Mouse (Mus musculus) CD4-positive naive resting alpha-beta T cell, adult 57 days (primary cell): ENCODE results near the gene Olfr1196. TPM values are rescaled to one million over a fixed set of nuclear protein-coding genes. Genes with fewer than 3 reads are reported as not detected.

ENCODE experiments used
- total RNA-seq: library from RNA; stranded (reverse); gene quantifications from one replicate; pipeline ENCODE4 v1.2.4, GENCODE M21; 2023

The Olfr1196 gene
- not detected for total RNA-seq

DNA sequence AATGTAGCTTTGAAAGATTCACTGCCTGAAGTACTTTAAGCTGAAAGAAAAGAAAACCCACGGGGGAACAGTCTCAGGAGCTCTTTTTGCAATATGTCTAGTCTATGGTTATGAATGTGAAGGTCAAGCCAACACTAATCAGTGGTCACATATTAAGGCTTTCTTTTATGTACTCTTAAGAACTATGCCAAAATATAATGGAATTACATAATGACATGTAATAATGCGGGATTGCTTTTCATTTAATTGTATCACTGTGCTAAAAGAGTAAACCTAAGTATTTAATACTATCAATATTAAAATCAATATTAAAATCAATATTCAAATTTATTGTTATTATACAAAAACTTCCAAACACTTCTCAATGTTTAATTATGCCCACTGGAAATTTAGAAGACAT, at the start of gene Olfr1196:
Gene Olfr1196 (minus strand): TSS at position 101 of the 400 bp plus-strand sequence.

DNA sequence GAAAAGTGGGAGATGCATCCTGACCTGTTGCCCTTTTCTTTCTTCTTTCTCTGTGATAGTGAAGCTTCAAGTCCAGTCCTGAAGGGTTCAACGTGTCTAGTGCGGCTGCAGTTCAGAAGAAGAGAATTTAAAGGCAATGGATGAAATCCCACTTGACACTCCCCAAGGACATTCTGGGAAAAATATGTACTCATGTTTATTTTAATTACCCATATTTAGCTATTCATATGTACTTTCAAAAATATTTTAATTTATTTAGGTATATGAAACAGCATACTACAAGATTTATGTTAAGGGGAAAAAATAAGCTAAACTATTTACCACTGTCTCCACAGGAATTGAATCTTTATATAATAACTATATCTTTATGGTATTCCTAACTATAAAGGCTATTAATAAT, 46.9 kb upstream of the Olfr1196 start, which contains the start of gene Olfr1198:
Gene Olfr1198 (minus strand): TSS at position 101 of the 400 bp plus-strand sequence.

GRCm38 (mm10) chr2:88732266-88732665, 27.9 kb upstream of the Olfr1196 start, which contains the start of gene Olfr1197:
Gene Olfr1197 (minus strand): TSS chr2:88732366.

DNA sequence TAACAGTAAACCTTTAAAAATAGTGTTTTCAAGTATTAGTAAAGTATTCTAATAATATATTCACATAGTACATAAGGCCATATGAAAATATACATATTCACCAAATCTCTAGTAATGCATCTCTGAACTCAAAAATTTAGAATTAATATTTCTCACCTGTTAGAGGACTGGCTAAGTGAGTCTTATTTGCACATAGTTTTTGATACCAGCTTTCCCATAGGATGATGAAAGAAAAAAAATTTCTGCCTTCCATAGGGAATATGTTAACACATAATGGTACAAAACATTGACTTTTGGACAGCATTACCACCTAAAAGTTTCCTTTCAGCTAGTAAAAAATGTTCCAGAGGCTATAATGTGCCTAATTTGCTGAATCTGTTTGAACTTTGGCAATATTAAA, 15.3 kb downstream of the Olfr1196 start, which contains the start of gene Olfr1195:
Gene Olfr1195 (minus strand): TSS at position 101 of the 400 bp plus-strand sequence.

DNA sequence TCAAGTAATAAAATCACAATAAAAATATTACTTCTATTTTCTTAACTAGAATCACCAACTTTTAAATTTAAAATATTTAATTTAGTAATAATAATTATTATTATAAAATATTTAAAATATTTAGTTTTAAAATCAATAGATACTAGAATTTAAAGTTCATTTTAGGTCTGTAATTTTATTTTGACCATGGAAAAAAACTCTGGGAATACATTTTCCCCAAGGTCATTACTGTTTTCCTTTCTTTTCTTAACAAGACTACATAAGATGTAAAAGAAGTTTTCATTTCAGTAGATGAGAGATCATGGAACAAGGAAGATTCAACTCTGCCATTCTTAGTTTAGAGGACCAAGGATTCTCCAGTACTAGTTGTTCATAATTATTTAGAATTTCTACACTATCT, 29.1 kb downstream of the Olfr1196 start, which contains the start of gene Olfr1193:
Gene Olfr1193 (plus strand): TSS at position 301 of the 400 bp plus-strand sequence.

DNA sequence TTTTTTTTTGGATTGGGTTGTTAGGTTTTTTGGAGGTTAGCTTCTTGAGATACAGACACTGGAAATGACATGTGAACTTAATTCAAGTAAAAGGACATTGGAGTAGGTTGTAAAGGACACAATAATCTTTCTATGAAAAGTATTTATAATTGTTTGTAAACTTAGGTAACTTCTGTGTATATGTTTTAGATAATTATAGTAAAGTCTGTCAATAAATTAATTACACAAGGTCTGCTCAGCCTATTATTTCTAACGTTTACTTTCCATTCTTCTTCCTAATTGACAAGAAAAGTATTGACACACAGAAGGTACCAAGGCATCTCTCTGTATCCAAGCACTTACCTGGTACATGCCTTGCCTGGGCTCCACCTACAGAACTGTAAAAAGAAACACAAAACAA, 56.2 kb downstream of the Olfr1196 start, which contains the start of gene Olfr1192-ps1:
Gene Olfr1192-ps1 (plus strand): TSS at position 301 of the 400 bp plus-strand sequence.

Other genes with a start within 250 kb of the Olfr1196 start
- gene Olfr1183, start 249.7 kb downstream of the Olfr1196 start, total RNA-seq: not detected
- gene Olfr1184, start 221.0 kb downstream of the Olfr1196 start, total RNA-seq: not detected
- not detected for gene Olfr1185-ps1, start 211.3 kb downstream of the Olfr1196 start, total RNA-seq
- not detected for gene Olfr1186, start 186.0 kb downstream of the Olfr1196 start, total RNA-seq
- gene Olfr1188, start 147.7 kb downstream of the Olfr1196 start, total RNA-seq: not detected
- gene Olfr1189, start 118.1 kb downstream of the Olfr1196 start, total RNA-seq: not detected
- gene Olfr1191-ps1, start 64.1 kb downstream of the Olfr1196 start, total RNA-seq: 0.09 TPM
- gene Olfr1192-ps1, start 56.1 kb downstream of the Olfr1196 start, total RNA-seq: not detected
- gene Olfr1193, start 29.0 kb downstream of the Olfr1196 start, total RNA-seq: not detected
- not detected for gene Olfr1195, start 15.4 kb downstream of the Olfr1196 start, total RNA-seq
- not detected for gene Olfr1197, start 27.8 kb upstream of the Olfr1196 start, total RNA-seq
- gene Olfr1198, start 46.8 kb upstream of the Olfr1196 start, total RNA-seq: not detected
- not detected for gene Olfr1199, start 55.9 kb upstream of the Olfr1196 start, total RNA-seq
- gene Olfr1200, start 65.9 kb upstream of the Olfr1196 start, total RNA-seq: not detected
- gene Olfr1201, start 88.4 kb upstream of the Olfr1196 start, total RNA-seq: not detected
- gene Olfr1202, start 109.9 kb upstream of the Olfr1196 start, total RNA-seq: not detected
- gene Olfr1205, start 125.1 kb upstream of the Olfr1196 start, total RNA-seq: not detected
- not detected for gene Olfr1204, start 144.7 kb upstream of the Olfr1196 start, total RNA-seq
- not detected for gene Olfr1206, start 158.6 kb upstream of the Olfr1196 start, total RNA-seq
- not detected for gene Olfr1208, start 197.7 kb upstream of the Olfr1196 start, total RNA-seq
- gene Olfr1209, start 210.6 kb upstream of the Olfr1196 start, total RNA-seq: not detected
- gene Olfr1211, start 233.5 kb upstream of the Olfr1196 start, total RNA-seq: not detected
- not detected for gene Olfr1212, start 249.4 kb upstream of the Olfr1196 start, total RNA-seq